Mouse (Mus musculus) forebrain, embryonic 15.5 days (tissue): Measurements from ENCODE around the gene Josd1. TPM values are rescaled to one million over a fixed set of nuclear protein-coding genes. Genes with fewer than 3 reads are reported as not detected.

Experiments
- ATAC-seq: fragments of 200-750 bp; cut with Nextera tagmentation; replicated peaks from 2 replicates; pipeline ENCODE4 v1.8.0; 2017; ENCODE audit warnings: mild to moderate bottlenecking, moderate TSS enrichment, moderate library complexity
- H3K27ac ChIP-seq: fragments of 300-500 bp; sonication (generic); replicated peaks from 2 replicates; pipeline ENCODE4 v1.5.1; 2015; ENCODE audit warnings: mild to moderate bottlenecking, inconsistent platforms
- H3K27me3 ChIP-seq: fragments of 300-500 bp; sonication (generic); 2 replicates; pipeline ENCODE4 v1.6.1; 2015; ENCODE audit warnings: inconsistent platforms
- H3K36me3 ChIP-seq: fragments of 300-500 bp; sonication (generic); 2 replicates; pipeline ENCODE4 v1.6.1; 2015; ENCODE audit warnings: mild to moderate bottlenecking, inconsistent platforms
- H3K4me1 ChIP-seq: fragments of 300-500 bp; sonication (generic); 2 replicates; pipeline ENCODE4 v1.6.1; 2015; ENCODE audit warnings: inconsistent platforms
- H3K4me2 ChIP-seq: fragments of 300-500 bp; sonication (generic); replicated peaks from 2 replicates; pipeline ENCODE4 v1.6.1; 2015; ENCODE audit warnings: mild to moderate bottlenecking, inconsistent platforms
- H3K4me3 ChIP-seq: fragments of 300-500 bp; sonication (generic); 2 replicates; pipeline ENCODE4 v1.5.1; 2015; ENCODE audit warnings: mild to moderate bottlenecking, inconsistent platforms
- H3K9ac ChIP-seq: fragments of 300-500 bp; sonication (generic); replicated peaks from 2 replicates; pipeline ENCODE4 v1.6.1; 2015; ENCODE audit warnings: mild to moderate bottlenecking, inconsistent platforms
- H3K9me3 ChIP-seq: fragments of 300-500 bp; sonication (generic); 2 replicates; pipeline ENCODE4 v1.6.1; 2016; ENCODE audit warnings: inconsistent platforms
- WGBS: fragments of 180-500 bp; shearing (Covaris S2); methylation state at CpG from one replicate; pipeline ENCODE4 v1.1.7; 2015; ENCODE audit warnings: mixed read lengths; 5-methylcytosine and 5-hydroxymethylcytosine counted together
- polyA plus RNA-seq: library from polyadenylated mRNA; unstranded; fragments of >200 nt; fragmentation: Nextera tagmentation; extraction: Ambion mirVana; gene quantifications from 2 replicates; pipeline ENCODE4 v1.2.1, GENCODE M21; 2015

The Josd1 gene
- polyA plus RNA-seq, 1 experiment from 2014 or later, result 26.8 TPM

DNA sequence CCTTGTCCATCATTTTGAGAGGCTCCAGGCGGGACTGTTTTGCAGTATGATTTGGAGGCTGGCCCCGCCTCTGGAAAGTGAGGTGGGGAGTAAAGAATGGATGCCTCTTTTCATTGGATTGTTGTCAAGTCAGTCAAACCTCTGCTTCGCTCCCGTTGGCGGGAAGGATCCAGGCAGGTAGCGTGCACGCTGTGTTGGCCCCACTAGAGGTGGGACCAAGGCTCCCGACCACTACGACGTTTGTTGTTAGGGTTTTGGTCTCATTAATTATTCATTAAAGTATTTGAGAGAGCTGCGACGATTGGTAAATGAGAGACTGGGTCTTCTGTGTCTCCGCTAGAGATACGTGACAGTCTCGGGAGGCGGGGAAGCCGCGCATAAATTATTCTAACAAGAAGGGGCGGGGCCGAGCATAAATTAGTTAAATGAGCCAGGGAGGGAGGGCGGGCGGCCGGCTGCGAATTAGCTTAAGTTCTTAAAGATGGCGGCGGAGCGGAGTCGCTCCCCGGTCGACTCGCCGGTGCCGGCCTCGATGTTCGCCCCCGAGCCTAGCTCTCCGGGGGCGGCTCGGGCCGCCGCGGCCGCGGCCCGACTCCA is 2.8 kb upstream of the Josd1 start, which contains the start of gene Gtpbp1:
Gene Gtpbp1 (plus strand): TSS at position 420 of the 597 bp plus-strand sequence.
- WGBS, result under 1% methylated on average over 45 of the region's 45 CpGs
- Histone ChIP-seq H3K27ac (peak within 1 kb of the TSS; percentile 90), H3K9ac (peak within 1 kb of the TSS; percentile 82), H3K4me1 (peaks cover 50% of the 10 kb centered on the region), H3K27me3 (no peaks in the 10 kb centered on the region), H3K36me3 (0 out of 2 replicates have a peak, but pooled peaks cover 4% of the 10 kb centered on the region), H3K4me2 (peak within 1 kb of the TSS; percentile 87), H3K4me3 (peak within 1 kb of the TSS; percentile 87), H3K9me3 (no peaks in the 10 kb centered on the region)
- peak; percentile 98 for ATAC-seq

DNA sequence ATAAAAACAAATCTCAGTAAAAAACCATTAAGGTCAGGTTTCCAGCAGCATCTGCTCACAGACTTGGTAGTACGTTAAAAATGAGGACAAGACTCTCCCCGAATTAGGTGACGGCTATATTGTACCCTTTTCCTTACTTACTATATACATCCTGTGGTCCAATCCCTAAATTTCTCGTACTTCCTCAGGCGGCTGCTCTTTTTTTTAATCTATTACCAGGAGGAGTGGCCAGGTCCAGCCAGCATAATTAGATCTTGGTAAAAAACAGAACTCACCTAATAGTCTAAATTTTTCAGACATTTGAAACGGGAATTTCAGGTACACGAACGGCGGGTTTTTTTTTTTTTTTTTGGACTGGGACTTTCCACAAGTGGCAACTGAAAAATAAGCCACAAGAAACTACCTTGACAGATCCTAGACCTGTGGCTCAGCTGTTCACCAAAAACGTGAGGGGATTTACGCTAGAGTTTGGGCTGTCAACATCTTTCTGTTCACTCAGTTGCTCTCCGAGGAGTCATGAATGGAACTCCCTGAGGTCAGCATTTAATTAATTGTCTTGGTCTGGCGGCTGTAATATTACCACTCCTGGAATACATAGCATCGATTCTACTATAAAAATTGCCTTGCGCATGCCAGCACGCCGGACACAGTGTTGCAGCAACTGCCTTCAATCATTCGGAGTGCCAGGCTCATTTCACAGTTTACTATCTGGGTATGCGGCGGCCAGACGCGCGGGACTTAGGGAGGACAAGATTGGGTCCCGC is 2.1 kb upstream of the Josd1 start:
- H3K27me3 ChIP-seq, result no peaks in the 10 kb centered on the region
- H3K4me3 ChIP-seq, result peak overlapping the region; percentile 87
- 0 out of 2 replicates have a peak, but pooled peaks cover 1% of the 10 kb centered on the region for H3K36me3 ChIP-seq
- ATAC-seq, result no peak
- no peaks in the 10 kb centered on the region for H3K9me3 ChIP-seq
- peak overlapping the region; percentile 66 for H3K27ac ChIP-seq
- H3K4me2 ChIP-seq, result peak overlapping the region; percentile 61
- H3K4me1 ChIP-seq, result peaks cover 57% of the 10 kb centered on the region
- WGBS, result 15% methylated on average over 24 of the region's 24 CpGs
- 0 out of 2 replicates have a peak overlapping the region, but pooled peaks have one; percentile 18 for H3K9ac ChIP-seq

DNA sequence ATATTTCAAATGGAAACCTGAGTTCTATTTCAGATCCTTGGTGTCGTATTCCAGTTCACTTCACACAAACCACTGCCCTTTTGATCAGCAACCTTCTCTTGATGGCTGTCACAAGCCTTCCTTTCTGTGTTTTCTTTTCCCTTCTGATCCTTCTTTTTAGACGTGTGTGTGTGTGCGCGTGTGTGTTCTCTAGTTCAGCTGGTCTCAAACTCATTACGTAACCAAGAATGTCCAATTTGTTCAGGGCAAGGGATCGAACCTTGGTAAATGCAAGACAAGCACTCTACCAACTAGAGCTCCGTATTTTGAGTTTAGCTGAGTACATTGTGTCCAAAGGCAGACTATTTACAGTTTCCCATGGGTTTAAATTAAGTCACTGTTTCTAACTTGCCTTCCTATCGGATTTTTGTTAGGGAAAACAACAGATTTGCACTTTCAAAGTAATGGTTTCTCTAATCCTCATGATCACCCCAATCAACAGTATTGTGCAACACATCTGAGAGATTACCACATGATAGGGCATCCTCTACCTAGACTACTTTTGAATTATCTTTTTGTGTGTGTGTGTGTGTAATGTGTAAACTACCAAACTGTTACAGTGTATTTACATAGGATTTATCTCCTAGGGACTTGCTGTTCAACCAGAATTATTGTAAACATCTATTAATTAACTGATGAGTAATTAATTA is 693 bp upstream of the Josd1 start:
- WGBS, result 3% methylated on average over 8 of the region's 8 CpGs

DNA sequence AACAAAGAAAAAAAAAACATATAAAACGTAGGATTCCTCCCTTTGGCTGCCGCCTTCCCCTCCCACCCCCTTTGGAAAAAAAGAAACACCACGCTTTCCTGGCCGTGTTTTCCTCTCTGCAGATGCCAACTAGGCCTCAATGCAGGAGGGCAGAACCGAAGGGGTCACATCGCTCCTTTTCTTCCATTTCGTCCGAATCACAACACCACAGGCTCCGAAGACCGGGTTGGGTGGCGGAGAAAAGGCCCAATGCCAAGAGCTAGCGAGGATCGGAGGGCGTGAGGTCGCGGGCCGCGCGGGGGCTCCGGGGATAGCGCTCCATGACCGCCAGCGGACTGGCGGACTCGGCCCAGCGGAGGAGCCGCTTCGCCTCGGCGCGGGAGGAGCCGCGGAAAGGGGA is 544 bp downstream of the Josd1 start:
- H3K4me3 ChIP-seq, result peak overlapping the region; percentile 77
- peaks cover 68% of the 10 kb centered on the region for H3K4me1 ChIP-seq
- no peak for ATAC-seq
- peak overlapping the region; percentile 60 for H3K4me2 ChIP-seq
- no peaks in the 10 kb centered on the region for H3K9me3 ChIP-seq
- H3K27me3 ChIP-seq, result no peaks in the 10 kb centered on the region
- H3K9ac ChIP-seq, result peak overlapping the region; percentile 94
- H3K27ac ChIP-seq, result peak overlapping the region; percentile 92
- whole genome bisulfite sequencing, result under 1% methylated on average over 33 of the region's 33 CpGs
- H3K36me3 ChIP-seq, result no peaks in the 10 kb centered on the region

More for the DNA sequence above, 693 bp upstream of the Josd1 start:
- H3K36me3 ChIP-seq, result no peaks in the 10 kb centered on the region
- H3K4me1 ChIP-seq, result peaks cover 69% of the 10 kb centered on the region
- no peaks in the 10 kb centered on the region for H3K27me3 ChIP-seq
- peak overlapping the region; percentile 94 for H3K9ac ChIP-seq
- no peak for ATAC-seq
- peak overlapping the region; percentile 77 for H3K4me3 ChIP-seq
- peak overlapping the region; percentile 60 for H3K4me2 ChIP-seq
- peak overlapping the region; percentile 92 for H3K27ac ChIP-seq
- H3K9me3 ChIP-seq, result no peaks in the 10 kb centered on the region

DNA sequence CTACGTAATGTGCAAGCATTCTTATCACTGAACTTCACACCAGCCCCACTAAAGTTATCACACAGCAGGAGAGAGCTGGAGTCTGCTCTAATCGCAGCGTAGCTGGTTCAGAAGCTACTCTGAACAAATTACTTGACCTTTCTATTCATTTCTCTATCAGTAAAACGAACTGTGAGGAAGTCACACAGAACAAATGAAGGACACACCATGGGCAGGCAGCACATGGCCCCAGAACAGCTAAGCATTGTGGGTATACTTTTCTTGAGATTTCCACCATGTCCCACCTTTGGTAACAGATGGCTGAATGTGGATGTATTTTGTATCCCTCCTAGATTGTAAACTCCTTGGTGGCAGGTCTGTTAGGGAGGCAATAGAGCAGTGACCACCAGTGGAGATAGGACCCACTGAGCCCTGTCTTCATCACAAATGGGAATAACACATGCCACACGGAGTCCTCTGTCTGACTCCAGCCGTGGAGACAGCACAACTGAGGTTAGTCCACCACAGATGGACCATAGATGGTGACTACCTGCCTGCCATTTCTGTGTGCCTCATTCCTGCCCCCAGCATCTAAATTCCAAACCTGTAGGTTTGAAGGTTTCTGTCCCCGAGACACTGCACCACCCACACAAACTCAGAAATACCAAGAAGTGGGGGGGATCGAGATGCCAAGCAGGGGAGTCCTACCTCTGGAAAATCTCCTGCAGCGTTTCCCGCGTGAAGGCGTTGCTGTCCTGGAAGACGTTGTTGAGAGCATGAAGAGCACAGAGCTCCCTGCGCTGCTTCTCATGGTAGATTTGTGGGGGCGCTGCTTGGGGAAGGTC is 1.5 kb downstream of the Josd1 start:
- Histone ChIP-seq H3K36me3 (no peaks in the 10 kb centered on the region), H3K27me3 (no peaks in the 10 kb centered on the region), H3K4me1 (peaks cover 59% of the 10 kb centered on the region), H3K9ac (peak overlapping the region; percentile 94), H3K4me3 (peak overlapping the region; percentile 77), H3K9me3 (no peaks in the 10 kb centered on the region), H3K27ac (no peak overlapping the region), H3K4me2 (peak overlapping the region; percentile 60)
- WGBS, result 16% methylated on average over 15 of the region's 15 CpGs
- no peak for ATAC-seq

DNA sequence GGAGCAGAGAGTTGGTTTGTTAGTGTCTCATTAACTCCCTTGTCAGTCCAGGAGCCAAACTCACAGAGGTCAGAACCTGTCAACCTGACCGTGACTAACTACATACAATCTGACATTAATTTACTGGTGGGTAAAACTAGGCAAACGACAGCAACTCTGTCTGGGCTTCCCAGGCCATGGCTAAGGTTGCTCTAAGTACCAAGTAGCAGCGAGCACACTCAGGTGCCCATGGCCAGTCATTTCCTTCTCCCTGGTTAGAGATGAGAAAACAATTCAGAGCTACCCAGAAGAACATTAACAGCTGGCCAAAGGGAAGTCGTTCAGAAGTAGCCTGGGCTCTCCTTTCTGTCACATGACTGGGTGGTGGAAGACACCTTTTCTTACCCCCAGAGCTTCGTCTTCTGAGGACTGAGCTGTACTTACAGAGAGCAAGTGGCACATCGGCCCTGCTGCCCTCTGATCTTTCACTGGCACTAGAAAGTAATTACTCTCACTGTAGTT is 2.5 kb downstream of the Josd1 start:
- peak overlapping the region; percentile 77 for H3K4me3 ChIP-seq
- 50% methylated on average over 6 of the region's 6 CpGs for WGBS
- H3K4me1 ChIP-seq, result peaks cover 58% of the 10 kb centered on the region
- H3K4me2 ChIP-seq, result peak overlapping the region; percentile 60
- H3K9ac ChIP-seq, result peak overlapping the region; percentile 23
- no peaks in the 10 kb centered on the region for H3K9me3 ChIP-seq
- no peaks in the 10 kb centered on the region for H3K36me3 ChIP-seq
- no peak for ATAC-seq
- no peak overlapping the region for H3K27ac ChIP-seq
- H3K27me3 ChIP-seq, result no peaks in the 10 kb centered on the region

DNA sequence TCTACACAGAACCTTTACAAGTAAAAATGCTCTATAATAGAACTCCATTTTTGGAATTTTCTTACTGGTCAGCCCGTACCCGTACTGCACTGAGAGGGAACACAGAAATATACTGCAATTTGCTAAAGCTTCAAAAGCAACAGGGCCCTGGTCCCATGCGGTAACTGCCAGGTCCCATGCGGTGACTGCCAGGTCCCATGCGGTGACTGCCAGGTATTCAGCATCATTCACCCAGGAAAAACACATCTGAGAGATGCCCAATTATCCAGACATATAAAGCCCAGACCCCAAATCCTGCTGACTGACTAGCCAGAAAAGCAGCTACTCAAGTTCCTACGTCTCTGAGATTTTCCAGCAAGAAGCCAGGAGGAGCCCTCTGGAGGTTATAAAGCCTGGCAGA is 3.1 kb downstream of the Josd1 start:
- Histone ChIP-seq H3K27ac (no peak overlapping the region), H3K9ac (peak overlapping the region; percentile 23; the same call in 1 of the 2 replicates), H3K4me1 (peaks cover 54% of the 10 kb centered on the region), H3K4me2 (peak overlapping the region; percentile 60), H3K36me3 (no peaks in the 10 kb centered on the region), H3K27me3 (no peaks in the 10 kb centered on the region), H3K9me3 (no peaks in the 10 kb centered on the region), H3K4me3 (peak overlapping the region; percentile 77)
- no peak for ATAC-seq
- 60% methylated on average over 6 of the region's 6 CpGs for WGBS

DNA sequence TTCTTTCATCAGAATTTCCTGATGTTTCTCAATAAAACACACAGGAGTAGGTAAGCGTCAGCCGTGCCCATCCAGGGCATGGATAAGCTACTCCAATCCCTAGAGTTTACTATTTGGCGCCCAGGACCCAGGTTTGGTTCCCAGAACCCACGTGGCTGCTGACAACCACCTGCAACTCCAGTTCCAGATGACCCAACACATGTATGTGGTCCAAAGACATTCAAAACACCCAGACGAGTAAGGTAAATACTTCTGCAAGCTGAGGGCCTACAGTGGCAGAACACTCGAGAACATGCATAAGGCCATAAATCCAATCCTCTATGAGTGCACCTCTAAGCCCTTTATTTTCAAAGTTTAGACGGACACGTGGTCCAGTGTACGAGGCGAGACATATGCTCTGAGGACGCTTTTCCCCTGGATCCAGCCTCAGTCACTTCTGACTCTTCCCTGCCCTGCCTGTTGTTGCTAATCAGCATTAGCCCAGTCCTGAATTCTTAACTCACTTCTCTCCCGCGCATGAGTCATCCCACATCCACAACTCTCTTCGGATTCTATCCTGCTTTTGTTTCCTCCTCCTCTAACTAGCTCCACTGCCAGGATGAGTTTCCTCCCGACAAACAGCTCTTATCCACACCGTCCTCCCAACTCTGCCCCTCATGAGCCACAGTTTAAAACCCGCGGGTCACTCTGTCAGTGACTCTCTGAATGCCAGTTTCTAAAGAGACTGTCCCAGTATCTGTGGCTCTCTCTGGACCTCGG is 3.8 kb downstream of the Josd1 start:
- ATAC-seq, result no peak
- WGBS, result 75% methylated on average over 19 of the region's 19 CpGs
- Histone ChIP-seq H3K36me3 (no peaks in the 10 kb centered on the region), H3K4me1 (peaks cover 52% of the 10 kb centered on the region), H3K4me3 (peak overlapping the region; percentile 77), H3K27ac (no peak overlapping the region), H3K4me2 (peak overlapping the region; percentile 60), H3K9ac (peak overlapping the region; percentile 23; the same call in 1 of the 2 replicates), H3K27me3 (no peaks in the 10 kb centered on the region), H3K9me3 (no peaks in the 10 kb centered on the region)

DNA sequence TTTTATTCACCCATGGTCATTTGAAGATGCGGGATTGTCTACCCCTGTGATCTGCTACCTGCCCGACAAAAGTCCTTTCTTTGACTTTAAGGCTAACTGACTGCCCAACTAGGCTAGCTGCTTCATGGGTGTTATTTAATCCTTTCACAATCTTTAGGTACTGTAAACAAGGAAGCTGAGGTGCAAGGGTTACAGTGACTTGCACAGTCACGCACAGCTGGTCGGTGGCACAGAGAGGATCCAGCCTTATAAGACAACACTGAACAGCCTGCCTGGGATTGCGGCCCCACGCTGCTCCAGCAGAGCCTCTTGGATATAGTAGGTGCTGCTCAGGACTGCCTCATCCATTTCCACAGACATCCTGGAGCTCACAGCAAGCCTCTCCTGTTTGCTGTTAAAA is 4.6 kb downstream of the Josd1 start:
- Histone ChIP-seq H3K9me3 (no peaks in the 10 kb centered on the region), H3K4me3 (no peak overlapping the region), H3K36me3 (no peaks in the 10 kb centered on the region), H3K27me3 (no peaks in the 10 kb centered on the region), H3K9ac (0 out of 2 replicates have a peak overlapping the region, but pooled peaks have one; percentile 13), H3K4me1 (peaks cover 47% of the 10 kb centered on the region), H3K27ac (no peak overlapping the region), H3K4me2 (no peak overlapping the region)
- 90% methylated on average over 6 of the region's 6 CpGs for WGBS
- ATAC-seq, result no peak

DNA sequence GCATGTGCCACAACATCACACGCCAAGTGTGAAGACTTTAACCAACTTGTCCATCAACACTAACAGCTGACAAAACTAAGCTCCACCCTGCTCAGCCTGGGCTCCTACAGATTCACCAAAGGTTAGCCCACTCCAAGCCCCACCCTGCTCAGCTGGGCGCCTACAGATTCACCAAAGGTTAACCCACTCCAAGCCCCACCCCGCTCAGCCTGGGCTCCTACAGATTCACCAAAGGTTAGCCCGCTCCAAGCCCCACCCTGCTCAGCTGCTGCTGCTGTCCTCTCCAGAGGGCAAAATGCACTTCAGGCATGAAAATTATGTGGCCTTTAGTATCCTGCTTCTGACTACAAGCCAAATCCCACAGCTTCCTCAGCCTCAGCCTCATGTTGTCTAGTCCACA is 5.7 kb downstream of the Josd1 start:
- no peak overlapping the region for H3K4me2 ChIP-seq
- no peak overlapping the region for H3K27ac ChIP-seq
- H3K36me3 ChIP-seq, result no peaks in the 10 kb centered on the region; the same call in 1 of the 2 replicates
- WGBS, result 85% methylated on average over 4 of the region's 4 CpGs
- no peaks in the 10 kb centered on the region for H3K9me3 ChIP-seq
- no peaks in the 10 kb centered on the region for H3K27me3 ChIP-seq
- ATAC-seq, result no peak
- no peak overlapping the region for H3K4me3 ChIP-seq
- H3K9ac ChIP-seq, result no peak overlapping the region
- H3K4me1 ChIP-seq, result peaks cover 46% of the 10 kb centered on the region

DNA sequence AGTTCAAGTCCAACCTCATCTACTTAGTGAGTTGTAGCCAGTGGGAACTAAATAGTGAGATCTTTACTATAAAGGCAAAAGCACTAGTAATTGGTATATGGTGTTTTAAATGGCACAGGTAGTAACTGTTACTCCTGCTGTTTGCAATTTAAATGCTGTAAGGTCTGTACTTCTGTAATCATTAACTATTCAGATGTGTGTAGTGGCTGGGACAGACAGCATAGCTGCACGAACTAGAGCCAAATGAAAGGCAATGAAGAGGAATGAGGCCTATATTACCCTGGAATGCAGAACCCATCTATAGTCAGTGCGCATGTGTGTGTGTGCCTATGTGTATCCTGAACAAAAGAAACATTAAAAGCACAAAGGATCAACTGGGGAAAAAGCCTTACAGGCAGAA is 9.8 kb downstream of the Josd1 start:
- H3K36me3 ChIP-seq, result peaks cover 34% of the 10 kb centered on the region
- H3K4me2 ChIP-seq, result no peak overlapping the region
- H3K27ac ChIP-seq, result no peak overlapping the region
- H3K27me3 ChIP-seq, result no peaks in the 10 kb centered on the region
- no peak overlapping the region for H3K4me3 ChIP-seq
- 88% methylated on average over 2 of the region's 2 CpGs for WGBS
- no peak overlapping the region for H3K9ac ChIP-seq
- H3K9me3 ChIP-seq, result no peaks in the 10 kb centered on the region
- H3K4me1 ChIP-seq, result peaks cover 6% of the 10 kb centered on the region
- ATAC-seq, result no peak
